Mouse (Mus musculus) liver, embryonic 16.5 days (tissue): Measurements from ENCODE around the gene Smyd2. TPM values are rescaled to one million over a fixed set of nuclear protein-coding genes. Genes with fewer than 3 reads are reported as not detected.

Experiments used
- ATAC-seq: fragments of 200-750 bp; cut with Nextera tagmentation; 2 replicates; pipeline ENCODE4 v1.8.0; 2017; ENCODE audit warnings: low read depth, mild to moderate bottlenecking, moderate number of reproducible peaks, moderate library complexity
- H3K27ac ChIP-seq: fragments of 300-500 bp; sonication (generic); 2 replicates; pipeline ENCODE4 v1.5.1; 2014; ENCODE audit warnings: mild to moderate bottlenecking, low read length
- H3K27me3 ChIP-seq: fragments of 300-500 bp; sonication (generic); 2 replicates; pipeline ENCODE4 v1.6.1; 2014; ENCODE audit warnings: low read depth, low read length, mixed read lengths; ENCODE audit not compliant: control insufficient read depth, insufficient read depth
- H3K36me3 ChIP-seq: fragments of 300-500 bp; sonication (generic); 2 replicates; pipeline ENCODE4 v1.6.1; 2014; ENCODE audit warnings: mild to moderate bottlenecking; ENCODE audit not compliant: control insufficient read depth, insufficient read depth
- H3K4me1 ChIP-seq: fragments of 300-500 bp; sonication (generic); 2 replicates; pipeline ENCODE4 v1.6.1; 2014; ENCODE audit warnings: low read depth, low read length, mixed read lengths; ENCODE audit not compliant: control insufficient read depth
- H3K4me2 ChIP-seq: fragments of 300-500 bp; sonication (generic); 2 replicates; pipeline ENCODE4 v1.6.1; 2014; ENCODE audit warnings: low read depth, low read length, mixed read lengths
- H3K4me3 ChIP-seq: fragments of 300-500 bp; sonication (generic); 2 replicates; pipeline ENCODE4 v1.5.1; 2014; ENCODE audit warnings: low read depth, mild to moderate bottlenecking, low read length
- H3K9ac ChIP-seq: fragments of 300-500 bp; sonication (generic); 2 replicates; pipeline ENCODE4 v1.6.1; 2014; ENCODE audit warnings: low read depth, low read length
- H3K9me3 ChIP-seq: fragments of 300-500 bp; sonication (generic); replicated peaks from 2 replicates; pipeline ENCODE4 v1.6.1; 2016; ENCODE audit warnings: low read length; ENCODE audit not compliant: control insufficient read depth
- WGBS: fragments of 180-500 bp; shearing (Covaris S2); extraction: QIAGEN DNeasy Blood & Tissue Kit; methylation state at CpG from one replicate; pipeline ENCODE4 v1.1.7; 2014; ENCODE audit not compliant: insufficient replicate concordance; 5-methylcytosine and 5-hydroxymethylcytosine counted together
- polyA plus RNA-seq: library from polyadenylated mRNA; unstranded; fragments of >200 nt; fragmentation: Nextera tagmentation; extraction: Ambion mirVana; gene quantifications from 2 replicates; pipeline ENCODE4 v1.2.1, GENCODE M21; 2015

The Smyd2 gene
- polyA plus RNA-seq, 1 experiment from 2014 or later, result 21.1 TPM

DNA sequence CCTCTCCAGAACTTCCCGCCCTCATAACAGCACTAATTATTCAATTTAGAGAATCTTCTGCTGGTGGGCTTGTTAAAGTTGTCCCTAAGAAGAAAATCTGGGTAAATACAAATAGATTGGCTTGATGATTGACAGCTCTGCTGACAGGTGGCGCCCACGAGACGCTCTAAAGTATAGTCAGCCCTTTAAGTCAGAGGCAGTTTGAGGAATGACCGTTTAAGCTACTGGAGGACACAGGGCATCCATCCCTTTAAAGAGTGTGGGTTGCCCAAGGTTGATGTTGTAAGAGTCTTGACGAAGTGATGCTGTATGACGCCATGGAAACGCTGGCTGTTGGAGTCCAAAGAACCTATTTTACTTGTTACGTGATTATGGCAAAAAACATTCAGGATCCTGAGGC lies 57.9 kb downstream of the Smyd2 start:
- H3K4me1 ChIP-seq, result peaks cover 28% of the 10 kb centered on the region
- WGBS, result 59% methylated on average over 9 of the region's 9 CpGs

DNA sequence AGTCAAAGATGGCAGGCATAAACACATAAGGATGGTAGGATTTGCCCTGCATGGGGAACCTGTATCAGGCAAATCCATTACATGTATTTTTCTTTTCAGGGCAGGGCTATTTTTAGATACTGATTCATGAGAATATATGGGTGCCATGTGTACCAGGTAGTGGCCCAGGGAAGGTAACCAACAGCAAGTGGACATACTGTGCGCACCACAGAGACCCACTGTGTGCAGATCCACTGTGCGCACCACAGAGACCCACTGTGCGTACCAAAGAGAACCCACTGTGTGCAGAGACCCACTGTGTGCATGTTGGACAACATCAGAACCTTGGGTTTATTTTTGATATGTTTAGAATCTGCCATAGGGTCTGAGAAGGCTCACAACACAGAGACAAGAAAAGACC lies 58.4 kb downstream of the Smyd2 start:
- no peak overlapping the region for H3K4me3 ChIP-seq
- H3K36me3 ChIP-seq, result no peaks in the 10 kb centered on the region
- H3K4me2 ChIP-seq, result no peak overlapping the region
- peaks cover 28% of the 10 kb centered on the region for H3K4me1 ChIP-seq
- H3K27me3 ChIP-seq, result no peaks in the 10 kb centered on the region
- no peak overlapping the region for H3K9ac ChIP-seq
- H3K9me3 ChIP-seq, result no peaks in the 10 kb centered on the region
- no peak overlapping the region for H3K27ac ChIP-seq
- 79% methylated on average over 3 of the region's 3 CpGs for WGBS
- no peak for ATAC-seq

More for the DNA sequence above, 57.9 kb downstream of the Smyd2 start:
- Histone ChIP-seq H3K27ac (no peak overlapping the region), H3K9me3 (no peaks in the 10 kb centered on the region), H3K36me3 (no peaks in the 10 kb centered on the region), H3K4me3 (no peak overlapping the region), H3K9ac (no peak overlapping the region), H3K27me3 (no peaks in the 10 kb centered on the region), H3K4me2 (no peak overlapping the region)
- no peak for ATAC-seq

DNA sequence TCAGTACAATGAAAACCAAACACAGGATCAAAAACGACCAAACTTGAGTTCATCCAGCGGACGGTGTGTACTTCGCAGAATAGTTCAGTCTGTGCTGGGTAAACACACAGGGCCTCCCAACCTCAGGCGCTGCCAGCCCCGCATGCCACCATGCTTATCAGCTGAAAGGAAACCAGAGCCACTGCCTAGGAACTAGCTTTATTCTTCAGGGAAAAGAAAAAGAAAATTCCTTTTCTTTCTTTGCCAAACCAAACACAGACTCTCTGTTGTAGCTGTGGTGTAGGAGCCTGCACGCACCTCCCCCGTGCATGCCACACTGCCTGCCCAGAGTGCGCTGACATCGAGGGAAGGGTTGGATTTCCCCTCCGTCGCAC lies 61.2 kb downstream of the Smyd2 start:
- H3K9me3 ChIP-seq, result no peaks in the 10 kb centered on the region
- no peaks in the 10 kb centered on the region for H3K27me3 ChIP-seq
- 42% methylated on average over 12 of the region's 12 CpGs for WGBS
- H3K4me2 ChIP-seq, result no peak overlapping the region
- H3K4me3 ChIP-seq, result no peak overlapping the region
- ATAC-seq, result no peak
- peaks cover 9% of the 10 kb centered on the region for H3K4me1 ChIP-seq
- no peak overlapping the region for H3K9ac ChIP-seq
- H3K36me3 ChIP-seq, result no peaks in the 10 kb centered on the region
- no peak overlapping the region for H3K27ac ChIP-seq

DNA sequence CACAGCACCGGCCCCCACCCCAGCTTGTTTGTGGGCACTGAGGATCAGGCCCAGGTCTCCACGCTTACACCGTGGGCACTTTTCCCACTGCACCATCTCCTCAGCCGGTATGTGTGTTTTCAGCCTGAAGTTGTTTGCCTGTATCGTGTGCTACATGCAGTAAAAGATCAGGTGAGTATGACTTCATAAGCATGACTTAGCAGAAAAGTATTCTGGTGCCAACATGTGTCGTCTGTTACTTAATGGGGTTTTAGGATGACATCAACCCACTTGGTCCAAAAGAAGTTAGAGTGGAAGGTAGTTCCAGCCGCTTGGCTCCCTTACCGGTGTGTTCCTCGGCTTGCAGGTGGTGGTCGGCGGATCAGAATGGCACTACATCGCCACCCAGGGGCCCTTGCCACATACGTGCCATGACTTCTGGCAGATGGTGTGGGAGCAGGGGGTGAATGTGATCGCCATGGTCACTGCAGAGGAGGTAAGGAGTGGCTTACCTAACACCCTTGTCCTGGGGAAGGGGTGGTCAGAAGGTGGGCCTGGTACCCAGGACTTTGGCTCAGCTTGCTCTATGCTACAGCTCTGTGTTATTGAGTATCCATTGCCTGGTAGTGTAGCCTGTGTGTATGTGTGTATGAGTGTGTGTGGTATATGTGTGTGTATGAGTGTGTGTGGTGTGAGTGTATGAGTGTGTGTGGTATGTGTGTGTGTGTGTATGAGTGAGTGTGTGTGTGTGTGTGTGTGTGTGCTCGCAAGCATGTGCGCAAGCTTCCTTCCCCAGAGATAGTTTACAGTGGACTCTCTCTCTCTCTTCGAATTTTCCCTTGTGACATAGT lies 61.8 kb downstream of the Smyd2 start:
- WGBS, result 71% methylated on average over 17 of the region's 17 CpGs
- Histone ChIP-seq H3K9me3 (no peaks in the 10 kb centered on the region), H3K27ac (no peak overlapping the region), H3K4me1 (peaks cover 8% of the 10 kb centered on the region), H3K4me3 (no peak overlapping the region), H3K27me3 (no peaks in the 10 kb centered on the region), H3K4me2 (no peak overlapping the region), H3K9ac (no peak overlapping the region), H3K36me3 (no peaks in the 10 kb centered on the region)
- ATAC-seq, result peak; percentile 12; the same call in 1 of the 2 replicates

DNA sequence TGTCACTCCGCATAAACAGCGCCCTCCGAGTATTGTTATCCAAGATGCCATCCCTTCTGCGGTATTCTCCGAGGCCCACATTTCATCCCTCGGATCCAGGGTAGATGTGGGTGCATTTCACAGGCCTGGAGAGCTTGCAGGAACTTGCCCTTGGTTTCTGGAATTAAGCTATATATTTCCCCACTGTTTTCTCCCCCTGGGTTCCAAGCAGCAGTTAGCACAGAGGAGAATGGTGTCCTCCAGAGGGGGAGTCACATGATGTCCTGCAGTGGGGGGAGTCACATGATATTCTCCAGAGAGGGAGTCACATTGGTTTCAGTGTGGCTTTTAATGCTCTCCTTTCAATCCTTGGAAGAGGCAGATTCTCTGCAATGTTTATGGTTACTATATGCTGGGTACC lies 63.8 kb downstream of the Smyd2 start:
- H3K4me2 ChIP-seq, result no peak overlapping the region
- no peak overlapping the region for H3K4me3 ChIP-seq
- H3K9ac ChIP-seq, result no peak overlapping the region
- no peaks in the 10 kb centered on the region for H3K9me3 ChIP-seq
- WGBS, result 82% methylated on average over 6 of the region's 6 CpGs
- no peak for ATAC-seq
- no peak overlapping the region for H3K27ac ChIP-seq
- no peaks in the 10 kb centered on the region for H3K27me3 ChIP-seq
- peaks cover 6% of the 10 kb centered on the region for H3K4me1 ChIP-seq
- H3K36me3 ChIP-seq, result no peaks in the 10 kb centered on the region

DNA sequence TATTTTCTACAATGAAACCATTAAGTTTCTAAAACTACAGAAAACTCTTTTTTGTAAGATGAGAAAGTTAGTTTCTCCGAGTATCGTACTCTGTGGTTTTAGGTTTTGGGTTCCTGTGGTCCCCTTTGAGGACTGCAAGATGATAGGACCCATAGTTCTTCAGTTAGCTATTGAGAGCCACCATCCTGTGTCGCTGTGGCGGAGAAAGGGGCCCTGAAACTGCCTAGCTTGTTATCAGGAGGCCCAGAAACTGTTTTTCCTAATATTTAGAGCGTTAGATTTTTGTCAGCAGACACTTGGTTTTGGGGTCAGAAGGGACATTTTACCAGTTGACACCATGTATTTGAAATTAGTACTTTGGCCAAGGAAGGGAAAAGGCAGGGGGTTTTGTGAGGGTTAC lies 66.4 kb downstream of the Smyd2 start:
- ATAC-seq, result peak; percentile 52
- WGBS, result 25% methylated on average over 5 of the region's 5 CpGs
- Histone ChIP-seq H3K4me1 (peaks cover 3% of the 10 kb centered on the region), H3K9me3 (no peaks in the 10 kb centered on the region), H3K4me3 (no peak overlapping the region), H3K9ac (no peak overlapping the region), H3K36me3 (no peaks in the 10 kb centered on the region), H3K4me2 (no peak overlapping the region), H3K27ac (no peak overlapping the region), H3K27me3 (no peaks in the 10 kb centered on the region)

DNA sequence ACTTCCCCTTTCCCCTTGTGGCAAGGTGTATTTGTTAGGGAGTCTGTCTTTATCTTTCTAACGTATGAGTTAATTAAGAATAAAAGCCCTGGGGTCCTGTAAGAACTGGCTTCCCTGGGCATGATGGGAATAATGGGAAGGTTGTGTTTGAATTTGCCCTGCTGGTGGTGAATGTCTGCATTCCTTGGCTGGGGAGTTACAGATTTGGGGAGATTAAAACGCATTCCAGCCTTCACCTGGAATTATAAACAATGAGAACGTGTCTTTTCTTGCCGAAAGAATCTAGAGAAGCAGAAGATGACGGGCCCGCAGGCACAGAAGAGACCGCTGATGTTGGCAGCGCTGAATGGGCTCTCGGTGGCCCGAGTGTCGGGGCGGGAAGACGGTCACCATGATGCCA lies 67.5 kb downstream of the Smyd2 start:
- Histone ChIP-seq H3K4me2 (no peak overlapping the region), H3K27me3 (no peaks in the 10 kb centered on the region), H3K9ac (no peak overlapping the region), H3K36me3 (no peaks in the 10 kb centered on the region), H3K4me3 (no peak overlapping the region), H3K9me3 (no peaks in the 10 kb centered on the region), H3K27ac (no peak overlapping the region), H3K4me1 (no peaks in the 10 kb centered on the region; the same call in none of the 2 replicates)
- ATAC-seq, result no peak
- 80% methylated on average over 13 of the region's 13 CpGs for WGBS

DNA sequence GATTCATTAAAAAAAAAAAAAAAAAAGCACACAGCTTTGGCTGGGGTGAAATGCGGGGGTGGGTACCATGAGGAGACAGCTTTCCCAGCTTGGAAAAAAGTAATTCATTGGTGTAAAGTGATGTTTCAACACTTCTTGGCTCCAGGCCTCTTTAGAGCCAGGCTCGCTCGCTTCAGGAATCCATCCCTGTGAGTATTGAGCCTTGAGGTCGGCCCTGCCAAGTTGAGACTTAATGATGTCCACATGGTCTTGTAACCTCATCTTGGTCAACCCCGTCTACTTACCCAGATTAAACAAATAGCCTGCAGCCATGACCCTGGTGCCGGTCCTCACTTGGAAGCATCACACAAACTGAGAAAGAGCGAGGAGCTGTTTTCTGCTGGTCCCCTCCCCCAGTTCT lies 69.7 kb downstream of the Smyd2 start:
- no peak overlapping the region for H3K4me2 ChIP-seq
- H3K27ac ChIP-seq, result no peak overlapping the region
- H3K4me1 ChIP-seq, result no peaks in the 10 kb centered on the region; the same call in none of the 2 replicates
- no peaks in the 10 kb centered on the region for H3K36me3 ChIP-seq
- no peaks in the 10 kb centered on the region for H3K9me3 ChIP-seq
- H3K4me3 ChIP-seq, result no peak overlapping the region
- no peaks in the 10 kb centered on the region for H3K27me3 ChIP-seq
- 81% methylated on average over 7 of the region's 7 CpGs for WGBS
- H3K9ac ChIP-seq, result no peak overlapping the region
- no peak for ATAC-seq

DNA sequence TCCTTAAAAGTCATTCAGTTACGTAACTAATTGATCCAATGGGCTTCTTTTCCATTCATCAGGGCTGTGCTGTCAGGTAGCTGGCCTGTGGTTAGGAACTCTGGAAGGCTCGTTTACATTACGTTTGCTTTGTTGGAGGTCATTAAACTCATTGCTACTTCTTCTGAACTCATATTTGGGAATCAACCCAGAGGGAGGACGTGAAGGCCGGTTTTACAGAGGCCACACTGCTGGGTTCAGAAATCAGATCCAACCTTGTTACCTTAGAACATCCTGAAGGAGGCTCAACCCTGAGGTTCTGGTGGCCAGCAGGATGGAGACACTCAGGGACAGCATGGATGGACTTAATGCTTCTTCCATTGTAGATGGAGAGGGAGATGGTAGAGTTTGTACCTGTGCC lies 70.1 kb downstream of the Smyd2 start:
- Histone ChIP-seq H3K27ac (no peak overlapping the region), H3K36me3 (no peaks in the 10 kb centered on the region), H3K9me3 (no peaks in the 10 kb centered on the region), H3K4me1 (no peaks in the 10 kb centered on the region; the same call in none of the 2 replicates), H3K27me3 (no peaks in the 10 kb centered on the region), H3K4me2 (no peak overlapping the region), H3K4me3 (no peak overlapping the region), H3K9ac (no peak overlapping the region)
- no peak for ATAC-seq
- WGBS, result 64% methylated on average over 5 of the region's 5 CpGs
